Comparison of ENCODE assay signal across 22 mouse cellular contexts in genomic region chr10:30278987-30279386, GRCm38 (mm10).
DNase-seq lines count a peak whose midpoint lies in the region; ATAC-seq and TF ChIP-seq lines count a peak whose summit lies in the region.
"Had no signal": no experiment of that assay in that cellular context is flagged by ENCODE, and none has a peak within 500 bp of the region (broad histone marks: within the 10 kb centered on the region; RNA-seq: fewer than 3 reads in every experiment).

No protein-coding gene starts in this region.

- no peak for ATAC-seq in lung, embryonic 14.5 days (ENCODE audit: insufficient read depth)
- peak; percentile 52; the same call in 1 of the 2 replicates for ATAC-seq in limb, embryonic 15.5 days (ENCODE audit: insufficient number of reproducible peaks, low FRiP score, low TSS enrichment, low read depth)
- no peak for ATAC-seq in inflammation-experienced regulatory T-cells, adult 6 months
- ATAC-seq: CD4-positive, CD25-positive, alpha-beta regulatory T cell, adult 4 months; forebrain, embryonic 13.5 days; forebrain, embryonic 16.5 days had no signal

- no peaks in the 10 kb centered on the region for H3K4me1 ChIP-seq in lung, embryonic 14.5 days (ENCODE audit: insufficient read depth)
- no peaks in the 10 kb centered on the region for H3K4me1 ChIP-seq in limb, embryonic 15.5 days
- H3K4me1 ChIP-seq: embryonic facial prominence, embryonic 13.5 days; forebrain, embryonic 10.5 days; forebrain, embryonic 13.5 days; hindbrain, embryonic 12.5 days; hindbrain, embryonic 15.5 days had no signal

- TF ChIP-seq CTCF in lung, embryonic 14.5 days (IDR thresholded peaks at IDR 0.05; ENCODE audit: low read depth): no peak

- no peaks in the 10 kb centered on the region for H3K27me3 ChIP-seq in lung, embryonic 14.5 days (ENCODE audit: insufficient read depth, low read length)
- H3K27me3 ChIP-seq in limb, embryonic 15.5 days: no peaks in the 10 kb centered on the region
- H3K27me3 ChIP-seq: embryonic facial prominence, embryonic 13.5 days; forebrain, embryonic 13.5 days; hindbrain, embryonic 12.5 days; hindbrain, embryonic 15.5 days had no signal

- no peak overlapping the region for H3K4me2 ChIP-seq in lung, embryonic 14.5 days
- no peak overlapping the region for H3K4me2 ChIP-seq in limb, embryonic 15.5 days
- H3K4me2 ChIP-seq: embryonic facial prominence, embryonic 13.5 days; forebrain, embryonic 13.5 days; heart, embryonic 11.5 days; hindbrain, embryonic 12.5 days; hindbrain, embryonic 15.5 days had no signal

- peak; percentile 13 for DNase-seq in kidney, postnatal 10 days
- no peak for DNase-seq in kidney, postnatal 25 days
- DNase-seq in lung, embryonic 14.5 days: peak; percentile 22
- DNase-seq in lung, postnatal 14 days: no peak
- DNase-seq: adrenal gland, adult 2 months; adrenal gland, postnatal 14 days; cerebellum, adult 11 months; cerebellum, adult 2 months; cerebellum, adult 9-11 months; cerebellum, postnatal 25 days; gastrocnemius, postnatal 14 days; heart, adult 11 months had no signal

- no peaks in the 10 kb centered on the region for H3K9me3 ChIP-seq in lung, embryonic 14.5 days (ENCODE audit: low read depth, low read length)
- H3K9me3 ChIP-seq in limb, embryonic 15.5 days: no peaks in the 10 kb centered on the region
- H3K9me3 ChIP-seq: embryonic facial prominence, embryonic 13.5 days; forebrain, embryonic 13.5 days; hindbrain, embryonic 12.5 days; hindbrain, embryonic 15.5 days had no signal

- H3K9ac ChIP-seq in lung, embryonic 14.5 days: no peak overlapping the region
- no peak overlapping the region for H3K9ac ChIP-seq in limb, embryonic 15.5 days
- H3K9ac ChIP-seq: embryonic facial prominence, embryonic 13.5 days; forebrain, embryonic 13.5 days; hindbrain, embryonic 12.5 days; hindbrain, embryonic 15.5 days had no signal

- no peaks in the 10 kb centered on the region for H3K36me3 ChIP-seq in lung, embryonic 14.5 days (ENCODE audit: insufficient read depth)
- H3K36me3 ChIP-seq in limb, embryonic 15.5 days: no peaks in the 10 kb centered on the region
- H3K36me3 ChIP-seq: embryonic facial prominence, embryonic 13.5 days; forebrain, embryonic 10.5 days; hindbrain, embryonic 12.5 days; hindbrain, embryonic 15.5 days had no signal

- H3K4me3 ChIP-seq in lung, embryonic 14.5 days (ENCODE audit: low read depth, low read length): no peak overlapping the region
- no peak overlapping the region for H3K4me3 ChIP-seq in limb, embryonic 15.5 days
- H3K4me3 ChIP-seq: embryonic facial prominence, embryonic 13.5 days; forebrain, embryonic 10.5 days; forebrain, embryonic 13.5 days; hindbrain, embryonic 12.5 days; hindbrain, embryonic 15.5 days had no signal

- no peak overlapping the region for H3K27ac ChIP-seq in lung, embryonic 14.5 days (ENCODE audit: low read depth)
- H3K27ac ChIP-seq in limb, embryonic 15.5 days: no peak overlapping the region
- H3K27ac ChIP-seq: embryonic facial prominence, embryonic 13.5 days; forebrain, embryonic 10.5 days; forebrain, embryonic 13.5 days; hindbrain, embryonic 12.5 days; hindbrain, embryonic 15.5 days had no signal

Comparison
In these comparisons a context has a peak if more than half of its experiments do, and no peak if none do; other contexts are left out.
1. DNase-seq: peak in kidney, postnatal 10 days (single experiment) and lung, embryonic 14.5 days (single experiment); none in kidney, postnatal 25 days (0 of 2) and lung, postnatal 14 days (single experiment).